In the genomic region with DNA sequence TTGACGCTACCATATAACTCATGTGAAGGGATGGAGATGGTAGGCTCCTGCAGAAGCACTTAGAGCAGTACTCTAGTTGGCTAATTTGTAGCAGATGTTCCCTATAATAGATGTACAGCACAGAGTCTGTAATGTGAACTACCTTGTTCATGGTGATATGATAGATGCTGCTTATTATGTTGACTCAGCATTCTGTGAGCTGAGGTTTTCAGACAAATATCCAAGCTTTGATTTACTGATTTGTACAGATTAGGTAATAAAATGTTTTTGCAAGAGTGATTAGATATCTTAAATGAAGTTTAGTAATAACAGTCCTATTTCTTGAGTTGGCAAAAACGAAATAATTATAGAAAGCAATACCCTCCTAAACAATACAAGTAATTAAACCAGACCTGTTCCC, we compare ENCODE assay signal across 16 mouse cellular contexts.
"Had no signal": no experiment of that assay in that cellular context is flagged by ENCODE, and none has a peak within 500 bp of the region (broad histone marks: within the 10 kb centered on the region; RNA-seq: fewer than 3 reads in every experiment).

No protein-coding gene starts in this region.

- H3K27ac ChIP-seq: midbrain, embryonic 13.5 days; midbrain, embryonic 15.5 days; neural tube, embryonic 12.5 days had no signal

- H3K27me3 ChIP-seq: midbrain, embryonic 13.5 days; midbrain, embryonic 15.5 days; neural tube, embryonic 12.5 days had no signal

- H3K4me2 ChIP-seq: lung, embryonic 14.5 days; midbrain, embryonic 11.5 days; midbrain, embryonic 13.5 days; midbrain, embryonic 15.5 days; neural tube, embryonic 12.5 days had no signal

- DNase-seq: lung, adult 18-20 months; lung, embryonic 14.5 days; lung, postnatal 10 days; lung, postnatal 4 days; retina, postnatal 1 day; right cerebral cortex, adult 18-20 months; right cerebral cortex, postnatal 25 days; right cerebral cortex, postnatal 4 days; spleen, adult 18-20 months; thymus, adult 18-20 months; thymus, postnatal 14 days; thymus, postnatal 36 days had no signal

- H3K9ac ChIP-seq: lung, embryonic 14.5 days; midbrain, embryonic 13.5 days; midbrain, embryonic 15.5 days; neural tube, embryonic 12.5 days had no signal

- H3K36me3 ChIP-seq: midbrain, embryonic 13.5 days; midbrain, embryonic 15.5 days; neural tube, embryonic 12.5 days had no signal

- H3K9me3 ChIP-seq: midbrain, embryonic 13.5 days; midbrain, embryonic 15.5 days; neural tube, embryonic 12.5 days had no signal

- ATAC-seq: midbrain, embryonic 13.5 days; midbrain, embryonic 15.5 days had no signal

- H3K4me3 ChIP-seq: midbrain, embryonic 13.5 days; midbrain, embryonic 15.5 days; neural tube, embryonic 12.5 days had no signal

- H3K4me1 ChIP-seq: midbrain, embryonic 13.5 days; midbrain, embryonic 15.5 days; neural tube, embryonic 12.5 days had no signal
